Mouse (Mus musculus): Measurements from ENCODE around the gene Gmcl1. TPM values are rescaled to one million over a fixed set of nuclear protein-coding genes. Genes with fewer than 3 reads are reported as not detected.

The Gmcl1 gene
- polyA plus RNA-seq, 1 experiment from 2014 or later: 16.7 TPM

DNA sequence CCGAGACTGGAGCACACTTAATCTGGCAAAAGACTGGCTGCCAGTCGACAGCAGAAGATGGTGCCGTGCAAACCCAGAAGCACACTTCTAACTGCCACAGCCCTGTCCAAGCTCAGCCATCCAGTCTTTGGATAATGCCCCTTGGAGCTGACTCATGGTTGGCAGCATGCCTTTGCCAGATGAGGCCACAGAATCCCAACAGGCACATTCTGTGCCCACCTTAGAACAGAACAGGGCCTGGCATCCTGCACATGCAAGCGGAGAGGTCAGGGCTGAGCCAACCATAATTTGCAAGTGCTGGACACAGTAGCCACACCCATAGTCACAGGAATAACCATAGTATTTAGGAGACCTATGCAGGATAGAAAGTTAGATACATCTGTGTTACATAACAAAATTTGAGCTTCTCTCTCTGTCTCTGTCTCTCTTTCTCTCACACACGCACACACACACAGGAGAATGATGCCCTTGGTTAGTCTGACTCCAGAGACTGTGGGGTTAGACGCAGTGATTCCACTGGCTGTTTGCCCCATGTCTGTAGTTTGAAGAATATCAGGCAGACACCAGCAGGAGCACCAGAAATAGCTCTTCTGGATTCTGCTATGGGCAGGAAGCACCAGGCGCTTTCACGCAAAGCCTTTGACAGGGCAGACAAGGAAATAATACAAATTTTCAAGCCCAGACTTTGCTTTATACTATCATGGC lies 43.0 kb upstream of the Gmcl1 start:
- Histone ChIP-seq H3K36me3 (ENCODE audit: control insufficient read depth, insufficient read depth) (no peaks in the 10 kb centered on the region), H3K27ac (ENCODE audit: low read depth, low read length) (no peak overlapping the region; the same call in 1 of the 2 replicates), H3K4me2 (replicated peaks; ENCODE audit: low read depth) (no peak overlapping the region), H3K9me3 (ENCODE audit: control insufficient read depth) (no peaks in the 10 kb centered on the region), H3K9ac (ENCODE audit: low read depth, low read length) (no peak overlapping the region), H3K27me3 (replicated peaks; ENCODE audit: control insufficient read depth, insufficient read depth, low read length) (no peaks in the 10 kb centered on the region), H3K4me3 (ENCODE audit: low read depth, low read length) (no peak overlapping the region), H3K4me1 (replicated peaks; ENCODE audit: control insufficient read depth, insufficient read depth, low read length) (no peaks in the 10 kb centered on the region; the same call in 1 of the 2 replicates)
- ATAC-seq: no peak
- 82% methylated on average over 8 of the region's 8 CpGs for WGBS
- no peak for TF ChIP-seq CTCF (IDR thresholded peaks at IDR 0.05; ENCODE audit: low read depth)

DNA sequence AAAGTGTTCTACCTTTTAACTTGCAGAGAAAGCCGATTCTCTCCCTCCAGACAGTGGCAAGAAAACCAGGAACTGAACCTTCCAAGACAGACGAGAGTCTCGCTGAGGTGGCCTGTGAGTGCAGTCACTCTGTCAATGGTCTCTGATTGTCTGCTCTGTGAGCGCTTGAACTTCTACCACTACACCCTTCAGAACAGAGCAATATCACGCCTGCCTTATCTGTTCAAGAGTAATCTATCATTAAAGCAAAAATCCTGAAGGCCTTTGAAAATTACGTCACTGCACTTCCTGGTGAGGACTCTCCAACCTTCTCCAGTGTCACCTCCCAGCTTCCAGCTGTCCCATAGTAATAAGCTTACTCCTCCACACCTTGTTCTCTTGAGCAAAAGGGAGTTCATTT lies 41.8 kb upstream of the Gmcl1 start:
- H3K4me2 ChIP-seq (replicated peaks; ENCODE audit: low read depth): peak overlapping the region; percentile 59
- 24% methylated on average over 6 of the region's 6 CpGs for WGBS

DNA sequence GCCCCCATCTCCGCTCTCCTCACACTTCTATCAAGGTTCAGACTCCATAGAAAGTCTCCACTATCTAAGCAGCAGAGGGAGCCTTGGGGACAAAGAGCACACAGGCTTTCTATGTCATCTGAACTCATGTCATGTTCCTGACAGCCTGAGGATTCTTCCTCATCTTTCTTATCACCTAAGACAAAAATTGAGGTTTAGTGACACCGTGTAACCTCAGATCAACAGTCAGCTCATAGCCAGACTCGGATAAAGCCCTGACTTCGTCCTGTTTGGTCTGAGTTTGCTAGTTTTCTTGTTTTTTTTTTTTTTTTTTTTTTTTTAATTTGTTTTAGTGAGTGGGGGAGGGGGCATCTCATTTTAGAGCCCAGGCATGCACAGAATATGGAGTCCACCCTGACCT lies 40.6 kb upstream of the Gmcl1 start:
- H3K27me3 ChIP-seq (replicated peaks; ENCODE audit: control insufficient read depth, insufficient read depth, low read length): no peaks in the 10 kb centered on the region
- no peaks in the 10 kb centered on the region; the same call in none of the 2 replicates for H3K4me1 ChIP-seq (replicated peaks; ENCODE audit: control insufficient read depth, insufficient read depth, low read length)
- no peak for ATAC-seq
- peak overlapping the region; percentile 59 for H3K4me2 ChIP-seq (replicated peaks; ENCODE audit: low read depth)
- peak overlapping the region; percentile 79 for H3K27ac ChIP-seq (ENCODE audit: low read depth, low read length)
- H3K9me3 ChIP-seq (ENCODE audit: control insufficient read depth): no peaks in the 10 kb centered on the region
- WGBS: 49% methylated on average over 4 of the region's 4 CpGs
- H3K9ac ChIP-seq (ENCODE audit: low read depth, low read length): peak overlapping the region; percentile 24; the same call in 1 of the 2 replicates
- TF ChIP-seq CTCF (IDR thresholded peaks at IDR 0.05; ENCODE audit: low read depth): peak; percentile 46
- H3K36me3 ChIP-seq (ENCODE audit: control insufficient read depth, insufficient read depth): no peaks in the 10 kb centered on the region
- peak overlapping the region; percentile 33 for H3K4me3 ChIP-seq (ENCODE audit: low read depth, low read length)

More for the DNA sequence above, 41.8 kb upstream of the Gmcl1 start:
- Histone ChIP-seq H3K9me3 (ENCODE audit: control insufficient read depth) (no peaks in the 10 kb centered on the region), H3K36me3 (ENCODE audit: control insufficient read depth, insufficient read depth) (no peaks in the 10 kb centered on the region), H3K9ac (ENCODE audit: low read depth, low read length) (peak overlapping the region; percentile 24; the same call in 1 of the 2 replicates), H3K27ac (ENCODE audit: low read depth, low read length) (peak overlapping the region; percentile 79), H3K4me1 (replicated peaks; ENCODE audit: control insufficient read depth, insufficient read depth, low read length) (no peaks in the 10 kb centered on the region; the same call in 1 of the 2 replicates), H3K4me3 (ENCODE audit: low read depth, low read length) (peak overlapping the region; percentile 33), H3K27me3 (replicated peaks; ENCODE audit: control insufficient read depth, insufficient read depth, low read length) (no peaks in the 10 kb centered on the region)
- peak; percentile 61 for ATAC-seq
- TF ChIP-seq CTCF (IDR thresholded peaks at IDR 0.05; ENCODE audit: low read depth): no peak

DNA sequence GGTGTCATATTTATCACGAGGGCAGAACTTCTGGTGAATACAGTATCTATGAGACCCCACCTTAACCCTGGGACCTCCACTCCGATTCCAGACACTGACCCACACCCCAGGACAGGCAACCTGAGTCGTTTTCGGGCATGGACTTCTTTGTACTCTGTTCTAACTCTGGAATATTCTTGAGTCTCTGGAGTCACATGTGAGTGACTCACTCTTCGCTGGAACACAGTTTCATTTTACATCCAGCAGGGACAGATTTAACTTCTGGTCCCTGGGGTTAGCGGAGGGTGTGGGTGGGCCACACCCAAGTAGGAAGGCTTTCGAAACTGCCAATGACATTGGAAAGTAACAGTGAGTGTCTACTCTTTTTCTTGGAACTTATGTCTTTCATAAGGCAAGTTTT lies 39.4 kb upstream of the Gmcl1 start:
- H3K27me3 ChIP-seq (replicated peaks; ENCODE audit: control insufficient read depth, insufficient read depth, low read length): no peaks in the 10 kb centered on the region
- H3K27ac ChIP-seq (ENCODE audit: low read depth, low read length): peak overlapping the region; percentile 87
- WGBS: 40% methylated on average over 7 of the region's 7 CpGs
- H3K9ac ChIP-seq (ENCODE audit: low read depth, low read length): 0 out of 2 replicates have a peak overlapping the region, but pooled peaks have one; percentile 17
- H3K4me3 ChIP-seq (ENCODE audit: low read depth, low read length): no peak overlapping the region
- peak overlapping the region; percentile 59 for H3K4me2 ChIP-seq (replicated peaks; ENCODE audit: low read depth)
- TF ChIP-seq CTCF (IDR thresholded peaks at IDR 0.05; ENCODE audit: low read depth): no peak; the same call in none of the 2 replicates
- ATAC-seq: peak; percentile 63
- H3K9me3 ChIP-seq (ENCODE audit: control insufficient read depth): no peaks in the 10 kb centered on the region
- H3K4me1 ChIP-seq (replicated peaks; ENCODE audit: control insufficient read depth, insufficient read depth, low read length): peaks cover 4% of the 10 kb centered on the region
- H3K36me3 ChIP-seq (ENCODE audit: control insufficient read depth, insufficient read depth): no peaks in the 10 kb centered on the region

DNA sequence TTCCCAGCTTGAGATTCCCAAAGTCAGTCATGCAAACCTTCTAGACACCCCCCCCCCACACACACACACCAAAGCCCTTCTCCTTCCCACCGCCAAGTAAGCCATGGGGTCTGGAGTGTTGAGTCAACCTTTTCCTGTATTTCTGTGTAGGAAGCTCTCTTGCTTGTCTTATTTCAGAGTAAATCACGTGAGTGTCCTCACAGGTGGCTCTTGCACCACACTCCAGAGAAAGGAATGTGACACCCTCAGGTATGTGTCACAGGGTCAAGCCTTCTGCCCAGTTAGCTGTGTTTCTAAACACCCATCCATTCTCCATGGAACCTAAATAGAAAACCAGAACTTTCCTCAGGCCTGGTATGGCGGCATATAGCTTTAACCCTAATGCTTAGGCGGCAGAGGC lies 35.8 kb upstream of the Gmcl1 start:
- no peak for ATAC-seq
- Histone ChIP-seq H3K4me3 (ENCODE audit: low read depth, low read length) (no peak overlapping the region), H3K9me3 (ENCODE audit: control insufficient read depth) (no peaks in the 10 kb centered on the region), H3K27me3 (replicated peaks; ENCODE audit: control insufficient read depth, insufficient read depth, low read length) (no peaks in the 10 kb centered on the region), H3K4me2 (replicated peaks; ENCODE audit: low read depth) (no peak overlapping the region), H3K27ac (ENCODE audit: low read depth, low read length) (peak overlapping the region; percentile 71), H3K9ac (ENCODE audit: low read depth, low read length) (no peak overlapping the region), H3K36me3 (ENCODE audit: control insufficient read depth, insufficient read depth) (peaks cover 6% of the 10 kb centered on the region; the same call in 1 of the 2 replicates), H3K4me1 (replicated peaks; ENCODE audit: control insufficient read depth, insufficient read depth, low read length) (peaks cover 9% of the 10 kb centered on the region)
- WGBS: 78% methylated on average over 4 of the region's 4 CpGs
- TF ChIP-seq CTCF (IDR thresholded peaks at IDR 0.05; ENCODE audit: low read depth): no peak

DNA sequence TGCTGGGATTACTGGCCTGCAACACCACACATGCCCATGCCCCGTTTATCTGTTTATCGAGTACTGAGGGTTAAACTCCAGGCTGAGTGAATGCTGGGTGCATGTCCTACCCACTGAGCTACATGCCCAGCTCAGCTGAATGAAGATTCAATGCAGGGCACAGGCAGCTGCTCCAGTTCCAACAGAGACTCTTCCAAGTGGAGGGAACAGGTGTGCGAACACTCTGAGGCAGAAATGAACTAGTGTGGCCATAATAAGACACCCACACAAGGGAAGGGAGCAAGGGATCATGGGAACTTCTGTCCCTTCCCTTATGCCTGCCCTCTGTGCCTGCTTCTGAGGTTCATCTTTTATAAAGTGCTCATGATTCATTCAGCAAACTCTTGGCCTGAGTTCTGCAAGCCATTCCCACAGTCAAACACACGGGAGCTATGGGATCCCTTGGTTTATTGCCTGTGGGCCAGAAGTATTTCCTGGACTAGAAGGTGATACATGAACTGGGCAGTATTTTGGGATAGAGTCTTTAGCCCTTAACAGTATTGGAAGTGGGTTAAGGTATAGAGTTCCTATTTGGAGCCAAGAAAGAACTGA lies 35.1 kb upstream of the Gmcl1 start:
- peaks cover 9% of the 10 kb centered on the region for H3K4me1 ChIP-seq (replicated peaks; ENCODE audit: control insufficient read depth, insufficient read depth, low read length)
- no peak for TF ChIP-seq CTCF (IDR thresholded peaks at IDR 0.05; ENCODE audit: low read depth)
- peak overlapping the region; percentile 71 for H3K27ac ChIP-seq (ENCODE audit: low read depth, low read length)
- no peak overlapping the region for H3K4me2 ChIP-seq (replicated peaks; ENCODE audit: low read depth)
- peaks cover 10% of the 10 kb centered on the region for H3K36me3 ChIP-seq (ENCODE audit: control insufficient read depth, insufficient read depth)
- 49% methylated on average over 4 of the region's 4 CpGs for WGBS
- no peaks in the 10 kb centered on the region for H3K9me3 ChIP-seq (ENCODE audit: control insufficient read depth)
- no peak overlapping the region for H3K9ac ChIP-seq (ENCODE audit: low read depth, low read length)
- H3K4me3 ChIP-seq (ENCODE audit: low read depth, low read length): no peak overlapping the region
- no peak for ATAC-seq
- H3K27me3 ChIP-seq (replicated peaks; ENCODE audit: control insufficient read depth, insufficient read depth, low read length): no peaks in the 10 kb centered on the region
